Mouse (Mus musculus) right cerebral cortex, adult 2 months (tissue): ENCODE results near the gene Itpr3.

ENCODE experiments used
- DNase-seq, 2 experiments: peaks; one replicate each; pipeline ENCODE4 v3.0.0; 2021 to 2022; ENCODE audit warnings: low spot score in 2 of 2

The Itpr3 gene

DNA sequence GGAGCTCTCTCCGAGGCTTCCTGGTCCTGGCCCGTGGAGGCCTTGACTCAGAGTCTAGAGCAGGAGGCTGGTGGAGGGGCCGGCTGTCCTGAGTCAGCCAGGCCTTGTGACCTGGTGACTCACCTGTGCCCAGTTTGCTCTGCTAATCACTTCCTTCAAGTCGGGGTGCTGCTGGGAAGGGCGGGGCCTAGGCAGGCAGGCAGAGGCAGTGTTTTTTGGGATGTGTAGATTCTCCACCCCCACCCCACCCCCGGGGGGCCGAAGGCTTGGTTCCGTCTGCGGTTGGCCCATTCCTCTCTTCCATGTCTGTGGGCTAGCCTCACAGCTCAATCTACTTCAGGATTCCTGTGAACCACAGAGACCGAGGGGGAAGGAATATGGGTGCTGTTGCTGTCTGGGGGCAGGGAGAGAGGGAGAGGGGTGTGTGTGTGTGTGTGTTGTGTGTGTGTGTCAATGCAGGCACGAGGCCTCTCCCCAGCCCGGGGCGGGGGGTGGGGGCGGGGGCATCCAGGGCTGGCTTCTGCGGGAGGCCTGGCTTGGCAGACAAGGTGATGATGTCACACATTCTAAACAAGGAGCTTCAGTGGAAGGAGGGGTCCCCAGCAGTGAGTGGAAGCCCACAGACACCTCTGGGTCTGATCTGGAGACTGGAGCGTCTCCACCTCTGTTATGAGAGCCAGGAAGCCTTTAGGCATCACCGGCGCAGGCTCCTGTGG, 18.6 kb upstream of the Itpr3 start:
- DNase-seq, result no peak

DNA sequence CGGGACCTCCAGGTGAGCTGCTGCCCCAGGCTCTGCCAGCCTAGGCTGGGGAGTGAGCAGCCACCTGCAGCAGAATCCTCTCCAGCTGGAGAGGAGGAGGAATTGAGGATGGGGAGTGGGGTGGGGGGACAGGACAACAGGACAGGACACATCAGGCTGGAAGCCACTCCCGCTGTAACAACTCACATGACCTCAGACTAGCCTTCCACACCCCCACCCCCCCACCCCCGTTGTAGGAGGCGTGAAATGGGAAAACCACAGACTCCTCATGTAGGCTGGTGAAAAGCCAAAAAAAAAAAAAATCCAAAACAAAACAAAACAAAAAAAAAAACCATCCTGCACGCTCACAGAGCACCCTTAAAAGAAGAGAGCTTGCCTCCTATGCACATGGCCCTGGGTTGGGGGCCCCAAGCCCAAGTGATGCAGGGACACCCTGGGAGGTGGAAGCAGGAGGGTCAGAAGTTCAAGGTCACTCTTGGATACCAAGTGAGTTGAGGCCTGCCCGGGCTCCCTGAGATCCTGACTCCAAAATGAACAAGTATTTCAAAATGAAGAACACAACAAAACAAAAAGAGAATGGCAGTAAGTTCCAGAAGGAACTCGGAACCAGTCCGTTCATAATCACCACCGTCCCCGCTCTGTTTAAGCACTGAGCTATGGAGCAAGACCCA, 17.5 kb upstream of the Itpr3 start:
- DNase-seq, result no peak

DNA sequence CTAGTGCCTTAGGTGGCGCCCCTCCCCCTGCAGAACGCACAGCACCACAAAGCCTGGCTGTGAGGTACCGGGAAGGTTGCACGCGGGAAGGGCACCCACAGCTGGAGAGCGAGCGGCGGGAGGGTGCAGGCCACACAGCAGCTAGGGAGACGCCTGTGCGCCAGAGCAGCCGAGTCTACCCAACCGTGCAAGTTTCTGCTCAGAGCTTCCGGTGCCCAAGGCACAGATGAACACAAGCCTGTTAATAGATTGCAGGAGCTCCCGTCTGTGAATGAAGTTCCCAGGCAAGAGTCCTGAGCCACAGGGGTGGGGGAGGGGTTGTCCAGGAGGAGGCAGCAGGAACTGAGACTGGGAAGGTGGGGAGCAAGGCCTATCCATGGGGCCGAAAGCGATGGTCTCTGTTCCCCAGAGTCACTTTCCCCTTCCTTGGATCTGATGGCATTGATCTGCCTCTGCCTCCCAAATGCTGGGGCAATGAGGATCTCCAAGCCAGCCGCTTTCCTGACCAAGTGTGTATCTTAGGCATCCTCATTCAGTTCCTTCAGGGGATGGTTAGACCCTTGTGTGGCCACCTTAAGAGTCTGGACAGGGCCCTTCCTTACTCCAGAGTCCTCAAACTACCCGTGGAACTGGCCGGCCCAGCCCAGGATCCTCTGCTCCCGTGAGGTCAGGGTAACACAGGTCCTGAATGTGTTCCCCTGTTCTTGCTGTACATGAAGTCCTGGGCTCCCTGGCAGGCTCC, 16.6 kb upstream of the Itpr3 start:
- DNase-seq, result no peak

DNA sequence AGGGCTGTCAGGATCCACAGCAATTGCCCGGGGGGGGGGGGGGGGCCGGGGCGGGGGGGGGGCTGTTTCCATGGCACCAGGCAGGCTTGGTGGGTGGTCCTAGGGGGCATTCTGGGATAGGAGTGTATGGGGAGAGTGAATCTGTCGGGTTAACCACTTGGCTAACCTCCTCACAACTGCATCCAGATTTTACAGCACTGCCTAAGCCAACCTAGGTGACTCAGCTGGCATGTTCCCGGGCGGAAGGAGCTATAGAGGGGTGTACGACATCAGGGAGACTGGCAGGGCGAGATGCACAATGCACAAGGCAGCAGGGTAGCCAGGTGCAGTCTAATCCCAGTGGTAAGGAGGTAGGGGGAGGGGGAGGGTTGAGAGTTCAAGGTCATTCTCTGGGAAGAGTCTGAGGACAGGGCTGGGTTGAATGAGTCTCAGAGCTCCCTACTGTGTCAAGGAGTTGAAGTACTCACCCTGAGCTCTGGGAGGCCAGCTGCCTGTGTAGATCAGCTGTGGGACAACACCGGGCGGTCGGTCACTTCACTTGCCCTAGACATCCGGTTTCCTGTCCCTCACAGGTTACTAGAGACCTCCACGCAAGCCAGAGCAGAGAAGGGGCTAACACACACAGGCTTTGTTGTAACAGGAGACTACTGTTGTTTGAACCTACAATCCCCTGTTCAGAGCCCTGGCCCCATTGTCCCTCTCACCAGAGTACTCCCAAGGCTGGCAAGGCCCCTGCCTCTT, 15.9 kb upstream of the Itpr3 start:
- no peak for DNase-seq

DNA sequence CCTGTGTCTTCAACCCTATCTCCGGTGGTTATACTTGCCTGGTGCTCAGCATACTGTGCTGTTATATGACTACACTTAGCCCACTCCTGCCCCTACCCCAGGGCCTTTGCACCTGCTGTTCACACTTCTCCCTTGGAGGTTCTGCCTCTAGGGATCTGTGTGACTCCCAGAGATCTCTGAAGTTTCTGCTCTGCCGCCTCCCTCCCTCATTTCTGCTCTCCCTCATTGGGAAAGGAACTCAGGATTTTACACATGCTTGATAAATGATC, 15.4 kb upstream of the Itpr3 start:
- no peak for DNase-seq

DNA sequence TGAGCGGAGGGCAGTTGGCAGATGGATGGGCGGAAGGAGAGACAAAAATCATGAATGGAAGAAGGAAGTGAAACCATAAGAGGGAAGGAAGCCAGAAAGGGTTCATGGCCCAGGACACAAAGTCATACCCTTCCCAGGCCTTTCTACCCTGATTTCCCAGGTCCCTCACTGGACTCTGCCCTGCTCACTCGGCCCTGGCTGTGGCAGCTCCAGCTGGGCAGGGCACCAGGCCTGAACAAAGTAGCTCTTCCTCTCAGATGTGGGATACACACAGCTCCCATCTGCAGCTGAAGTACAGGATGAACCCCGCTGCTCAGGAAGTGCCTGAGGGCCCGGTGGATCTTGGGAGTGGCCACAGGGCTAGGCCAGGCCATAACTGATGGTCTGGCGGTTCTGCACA, 14.3 kb upstream of the Itpr3 start:
- no peak for DNase-seq

DNA sequence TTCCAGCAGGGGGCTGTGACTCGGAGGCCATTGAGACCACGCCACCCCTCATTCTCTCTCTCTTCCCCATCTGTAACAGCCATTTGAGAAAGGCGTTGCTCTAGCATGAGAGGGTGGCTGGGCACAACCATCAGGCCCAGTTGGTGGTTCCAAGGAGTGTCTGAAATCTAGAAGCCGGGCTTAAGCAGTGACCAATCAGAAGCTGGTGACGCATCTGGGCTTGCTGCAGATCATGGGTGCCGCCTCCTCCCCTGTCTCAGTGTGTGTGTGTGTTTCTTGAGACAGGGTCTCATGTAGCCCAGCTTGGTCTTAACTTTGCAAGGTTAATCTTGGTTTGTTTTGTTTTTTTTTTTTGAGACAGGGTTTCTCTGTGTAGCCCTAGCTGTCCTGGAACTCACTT, 11.9 kb upstream of the Itpr3 start:
- no peak for DNase-seq

DNA sequence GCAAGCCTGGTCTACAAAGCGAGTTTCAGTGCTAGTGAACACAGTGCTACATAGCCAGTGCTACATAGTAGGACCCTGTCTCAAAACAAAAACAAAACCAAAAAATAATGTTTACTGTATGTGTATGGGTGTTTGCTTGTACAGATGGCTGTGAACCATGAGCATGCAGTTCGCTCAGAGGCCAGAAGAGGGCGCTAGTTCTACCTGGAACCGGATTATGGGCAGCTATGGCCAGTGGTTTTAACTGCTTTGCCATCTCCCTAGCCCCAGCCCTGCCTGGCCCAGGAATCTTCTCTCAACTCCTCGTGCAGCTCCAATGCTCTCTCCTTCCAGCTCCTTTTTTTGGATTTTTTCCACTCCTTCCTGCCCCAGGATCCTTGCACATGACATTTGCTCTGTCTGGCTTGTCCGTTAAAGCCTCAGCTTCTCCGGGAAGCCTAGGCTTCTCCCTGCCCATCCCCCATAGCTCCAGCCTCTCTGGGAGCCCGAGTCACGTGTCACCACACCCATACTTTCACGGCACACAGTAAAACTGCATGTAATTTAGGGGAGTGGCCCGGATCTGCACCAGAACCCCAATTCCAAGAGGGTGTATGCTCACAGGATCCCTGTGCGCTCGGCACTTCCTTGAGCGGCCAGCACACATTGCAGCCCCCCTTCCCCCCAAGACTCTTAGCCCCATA, 9.2 kb upstream of the Itpr3 start:
- no peak for DNase-seq

DNA sequence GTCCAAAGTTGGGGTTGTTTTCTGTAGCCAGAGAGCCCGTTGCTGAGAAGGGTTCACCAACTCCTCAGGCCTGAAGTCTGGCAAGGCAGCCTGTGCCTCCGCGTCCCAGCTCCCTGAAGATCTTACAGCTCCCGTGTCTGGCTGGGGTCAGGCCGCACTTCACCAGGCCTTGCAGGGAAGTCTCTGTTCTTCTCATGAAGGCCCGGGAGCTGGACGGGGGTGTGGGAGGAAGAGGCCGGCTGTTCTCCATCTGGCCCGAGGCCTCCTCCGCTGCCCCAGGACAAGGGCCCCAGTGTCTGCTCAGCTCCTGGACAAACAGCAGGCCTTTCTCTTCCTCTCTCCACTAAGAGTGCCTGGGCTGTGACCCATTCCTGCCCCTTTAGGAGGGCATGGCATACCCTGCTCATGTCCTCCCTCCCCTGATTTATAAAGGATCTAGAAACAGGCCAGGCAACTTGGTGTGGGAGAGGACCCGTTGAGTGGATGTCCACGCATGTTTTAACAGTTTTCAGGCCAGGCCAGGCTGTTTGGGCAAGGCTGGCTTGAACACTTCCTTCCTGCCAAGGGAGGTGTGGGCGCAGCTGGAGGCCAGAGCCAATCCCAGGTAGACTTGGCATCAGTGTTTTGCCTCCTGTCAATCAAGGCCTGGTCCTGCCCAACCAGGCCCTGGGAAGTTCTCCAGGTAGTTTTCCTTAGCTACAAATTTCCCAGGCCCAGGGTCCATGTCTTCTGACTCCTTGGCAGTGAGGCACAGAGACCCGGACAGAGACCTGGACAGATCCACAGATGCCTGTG, 8.5 kb upstream of the Itpr3 start:
- DNase-seq, result no peak

DNA sequence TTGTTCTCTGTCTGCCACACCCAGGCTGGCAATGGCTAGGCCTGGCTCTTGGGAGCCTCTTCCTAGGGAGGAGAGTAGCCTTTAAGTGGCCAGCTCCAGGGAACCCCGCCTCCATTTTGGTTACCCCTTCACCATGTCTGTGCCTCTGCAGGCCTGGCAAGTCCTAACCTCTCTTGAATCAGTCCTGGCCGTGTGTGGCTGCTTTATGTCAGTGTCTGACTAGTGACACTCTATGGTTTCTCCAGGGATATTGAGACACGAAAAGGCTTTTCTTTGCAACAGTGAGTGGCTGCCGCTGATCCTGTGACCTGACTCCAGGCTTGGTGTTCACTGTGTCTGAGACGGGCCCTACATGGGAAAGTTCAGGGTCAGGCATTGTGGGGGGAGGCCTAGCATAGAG, 6.3 kb upstream of the Itpr3 start:
- DNase-seq, result no peak

DNA sequence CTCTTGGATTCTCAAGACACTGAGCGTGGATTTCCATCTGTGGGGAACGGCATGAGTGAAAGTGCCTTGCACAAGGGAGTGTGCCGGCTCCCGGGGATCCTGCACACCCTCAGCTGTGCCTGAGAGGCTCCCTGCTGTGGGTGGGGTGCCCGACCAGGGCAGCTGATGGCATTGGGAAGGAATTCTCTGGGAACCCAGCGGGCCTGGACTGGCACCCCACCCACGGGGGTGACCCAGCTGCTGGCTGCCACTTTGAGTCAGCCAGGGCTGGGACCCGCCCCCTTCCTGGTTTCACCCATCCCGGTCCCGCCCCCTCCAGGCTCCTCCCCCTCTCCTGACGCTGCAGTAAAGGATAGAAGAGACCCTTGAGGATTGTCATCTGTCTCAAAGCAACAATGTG, 5.6 kb upstream of the Itpr3 start:
- DNase-seq, result no peak

DNA sequence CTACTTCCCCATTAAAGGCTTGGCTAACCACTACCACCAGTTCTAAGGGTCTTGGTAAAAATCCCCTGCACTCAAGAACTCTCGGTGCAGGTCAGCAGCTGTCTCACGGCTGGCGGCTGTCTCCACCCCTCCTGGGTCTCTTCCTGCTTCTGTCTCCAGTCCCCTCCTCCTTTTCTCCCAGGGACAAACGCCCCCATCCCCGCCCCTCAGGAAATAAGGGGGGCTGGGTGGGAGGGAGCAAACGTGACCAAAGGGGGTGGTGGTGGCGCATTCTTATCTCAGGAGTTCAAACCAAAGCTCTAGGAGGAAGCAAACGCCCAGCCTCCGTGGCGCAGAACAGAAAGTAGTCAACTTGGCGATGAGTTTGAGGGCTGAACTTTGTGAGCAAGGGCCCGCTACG, 934 bp upstream of the Itpr3 start:
- no peak for DNase-seq

DNA sequence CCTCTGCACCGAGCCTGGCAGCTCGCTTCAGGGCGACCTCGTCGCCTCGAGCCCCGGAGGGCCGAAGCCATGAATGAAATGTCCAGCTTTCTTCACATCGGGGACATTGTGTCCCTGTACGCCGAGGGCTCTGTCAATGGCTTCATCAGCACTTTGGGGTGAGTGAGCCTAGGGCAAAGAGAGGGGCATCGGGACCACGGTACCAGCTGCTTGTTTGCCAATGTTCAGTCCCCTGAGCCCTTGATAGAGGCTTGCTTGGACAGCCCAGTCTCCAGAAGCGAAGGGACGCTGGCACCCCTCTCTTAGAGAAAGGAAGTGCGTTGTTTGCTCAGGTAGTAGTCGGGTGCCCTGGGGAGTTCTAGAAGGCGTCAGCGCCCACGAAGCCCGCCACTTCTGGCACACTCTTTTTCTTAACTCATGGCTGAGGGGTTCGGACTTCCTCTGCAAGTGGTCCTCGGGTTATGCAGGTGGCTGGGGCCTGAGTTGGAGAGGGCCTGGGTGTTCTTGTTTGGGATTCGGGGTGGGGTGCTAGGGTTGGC, 482 bp downstream of the Itpr3 start:
- DNase-seq, result no peak

DNA sequence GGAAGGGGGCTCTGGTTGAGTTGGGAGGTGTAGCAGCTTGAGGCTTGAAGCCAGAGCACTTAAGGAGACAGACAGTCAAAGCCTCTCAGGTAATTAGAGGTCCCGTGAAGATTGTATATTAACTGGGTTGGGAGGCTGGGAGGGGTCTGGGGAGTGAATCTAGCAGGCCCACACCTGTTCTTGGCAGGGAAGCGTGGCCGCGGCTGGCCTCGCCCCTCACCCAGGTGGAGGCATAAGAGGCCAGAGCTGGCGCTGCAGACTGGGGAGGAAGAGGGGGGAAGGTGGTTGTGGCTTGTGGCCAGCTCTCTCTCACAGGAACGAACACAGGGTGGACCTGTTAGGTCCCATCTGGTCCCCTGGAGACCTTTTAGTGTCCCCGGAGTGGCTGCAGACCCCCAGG, 3.6 kb downstream of the Itpr3 start:
- DNase-seq, result no peak

DNA sequence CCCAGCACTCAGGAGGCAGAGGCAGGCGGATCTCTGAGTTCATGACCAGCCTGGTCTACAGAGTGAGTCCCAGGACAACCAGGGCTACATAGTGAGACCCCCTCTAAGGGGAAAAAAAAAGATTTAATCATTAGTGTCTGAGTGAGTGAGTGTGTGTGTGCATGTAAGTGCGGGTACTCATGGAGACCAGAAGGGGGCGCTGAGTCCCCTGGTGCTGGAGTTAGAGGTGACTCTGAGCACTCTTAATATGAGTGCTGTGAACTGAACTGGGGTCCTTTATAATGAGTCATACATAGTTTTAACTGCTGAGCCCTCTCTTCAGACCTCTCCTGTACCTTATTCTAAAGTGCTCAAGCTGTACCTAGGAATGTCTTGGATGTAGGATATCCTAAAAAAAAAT, 4.6 kb downstream of the Itpr3 start:
- no peak for DNase-seq

DNA sequence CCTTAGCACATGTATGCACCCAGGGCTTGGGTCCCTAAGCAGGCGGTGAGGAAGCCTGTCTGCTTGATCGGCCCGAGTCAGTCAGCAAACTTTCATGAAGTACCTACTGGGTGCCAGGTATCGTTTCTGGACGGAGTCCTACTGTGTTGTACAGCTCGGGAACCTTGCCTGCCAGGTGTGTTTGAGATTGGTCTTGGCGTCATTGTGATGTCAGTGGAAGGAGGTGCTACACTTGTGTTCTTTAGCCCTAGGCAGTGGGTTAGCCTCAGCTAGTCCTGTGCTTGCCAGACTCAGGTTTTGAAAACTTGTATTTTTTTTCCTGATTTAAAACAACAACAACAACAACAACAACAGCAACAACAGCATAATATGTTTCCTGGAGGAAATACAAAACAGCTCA, 5.6 kb downstream of the Itpr3 start:
- no peak for DNase-seq

DNA sequence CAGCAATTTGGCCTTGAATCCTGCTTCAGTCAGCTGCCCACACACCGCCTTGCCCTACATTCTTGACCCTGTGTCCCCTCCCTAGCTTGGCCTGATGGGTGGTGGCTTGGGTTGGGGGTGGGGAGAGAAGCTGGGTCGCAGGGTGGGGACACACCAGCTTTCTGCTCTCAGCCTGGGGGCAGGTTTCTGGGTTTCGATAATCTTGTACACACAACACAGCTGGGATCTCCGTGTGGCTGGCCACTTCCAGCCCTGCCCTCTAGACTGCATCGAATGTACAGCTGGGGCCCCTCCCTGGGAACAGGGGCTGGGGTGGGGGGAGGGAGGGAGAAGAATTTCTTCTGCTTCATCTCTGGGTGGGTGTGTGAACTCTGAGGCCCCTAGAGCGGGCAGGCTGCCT, 6.6 kb downstream of the Itpr3 start:
- DNase-seq, result no peak

DNA sequence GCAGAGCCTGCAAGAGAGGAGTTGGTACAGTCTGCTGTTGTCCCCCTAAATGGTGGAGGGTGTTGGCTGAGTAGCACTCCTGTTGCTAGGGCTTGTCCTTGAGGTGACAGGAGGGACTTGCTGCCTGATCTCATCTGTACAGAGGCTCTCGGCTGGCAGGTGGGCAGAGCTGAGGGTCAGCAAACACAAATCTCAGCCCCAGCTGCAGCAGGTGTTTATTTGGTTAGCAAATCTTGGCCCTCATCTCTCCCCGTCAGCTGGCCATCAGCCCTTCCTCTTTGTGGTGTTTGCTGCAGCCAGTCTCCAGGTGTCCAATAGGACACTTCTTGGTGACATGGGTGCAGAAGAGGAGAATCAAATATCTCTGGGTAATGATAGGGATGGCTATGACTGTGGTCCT, 7.1 kb downstream of the Itpr3 start:
- DNase-seq, result no peak

DNA sequence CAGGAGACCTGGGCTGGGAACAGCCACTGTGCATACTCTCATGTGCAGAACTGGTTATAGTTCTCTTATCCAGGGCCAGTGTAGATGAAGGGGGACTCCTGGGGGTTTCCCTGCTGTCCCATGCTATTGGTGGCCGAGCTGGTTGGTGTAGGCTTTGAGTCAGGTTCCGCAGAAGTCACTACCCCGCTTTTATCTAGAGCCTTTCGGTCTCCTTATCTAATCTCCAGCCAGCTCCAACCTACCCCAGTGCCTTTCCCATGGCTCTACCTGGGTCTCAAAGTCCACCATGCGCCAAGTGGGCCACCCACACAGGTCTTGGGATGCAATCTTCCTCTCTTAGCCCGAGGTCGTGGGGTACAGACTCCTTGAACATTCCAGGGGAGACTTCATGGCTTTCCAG, 9.0 kb downstream of the Itpr3 start:
- no peak for DNase-seq

DNA sequence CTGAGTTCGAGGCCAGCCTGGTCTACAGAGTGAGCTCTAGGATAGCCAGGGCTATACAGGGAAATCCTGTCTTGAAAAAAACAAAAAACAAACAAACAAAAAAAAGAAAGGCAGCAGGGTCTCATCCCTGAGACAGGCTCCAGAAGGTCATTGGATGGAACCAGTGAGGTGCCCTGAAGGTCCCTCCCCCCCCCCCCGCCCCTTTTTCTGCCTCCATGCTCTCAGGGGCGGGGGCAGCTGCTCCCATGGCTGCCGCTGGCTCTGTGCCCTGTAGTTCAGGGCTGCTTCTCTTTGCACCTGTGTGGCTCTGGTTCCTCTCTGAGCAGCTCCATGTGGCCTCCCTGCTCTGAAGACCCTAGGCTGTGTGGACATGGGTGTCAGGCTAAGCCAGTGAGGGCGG, 12.0 kb downstream of the Itpr3 start:
- DNase-seq, result no peak

DNA sequence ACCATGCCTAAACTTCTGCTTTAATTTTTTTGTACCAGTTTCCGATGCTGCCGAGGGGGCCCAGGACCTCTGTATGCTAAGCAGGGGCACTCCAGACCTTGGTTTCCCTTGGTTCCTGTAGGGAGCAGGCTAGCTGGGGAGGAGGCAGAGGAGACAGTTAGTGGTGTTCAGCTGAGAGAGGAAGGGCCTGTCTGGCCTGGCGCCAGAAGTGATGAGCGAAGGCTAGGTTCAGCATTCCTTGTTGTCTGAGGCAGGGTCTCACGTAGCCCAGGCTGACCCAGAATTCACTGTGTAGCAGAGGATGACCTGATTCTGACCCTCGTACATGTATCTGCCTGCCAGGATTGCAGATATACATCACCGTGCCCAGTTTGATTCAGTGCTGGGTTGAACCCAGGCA, 13.8 kb downstream of the Itpr3 start:
- no peak for DNase-seq
